Mouse (Mus musculus) midbrain, embryonic 14.5 days (tissue): ENCODE results near the gene Cyp26b1. TPM values are rescaled to one million over a fixed set of nuclear protein-coding genes. Genes with fewer than 3 reads are reported as not detected.

Experiments used
- ATAC-seq: fragments of 200-750 bp; cut with Nextera tagmentation; 2 replicates; pipeline ENCODE4 v1.8.0; 2017; ENCODE audit warnings: moderate number of reproducible peaks, moderate library complexity; ENCODE audit not compliant: low FRiP score, low TSS enrichment
- DNase-seq: peaks from one replicate; pipeline ENCODE4 v3.0.0-alpha.2; 2015
- H3K27ac ChIP-seq: fragments of 300-500 bp; sonication (generic); replicated peaks from 2 replicates; pipeline ENCODE4 v1.5.1; 2014; ENCODE audit warnings: mild to moderate bottlenecking, low read depth, low read length, moderate library complexity
- H3K27me3 ChIP-seq: fragments of 300-500 bp; sonication (generic); 2 replicates; pipeline ENCODE4 v1.6.1; 2014; ENCODE audit warnings: low read length, control low read depth, mixed read lengths; ENCODE audit not compliant: control insufficient read depth, insufficient read depth
- H3K36me3 ChIP-seq: fragments of 300-500 bp; sonication (generic); 2 replicates; pipeline ENCODE4 v1.6.1; 2014; ENCODE audit warnings: low read length, control low read depth; ENCODE audit not compliant: control insufficient read depth, insufficient read depth
- H3K4me1 ChIP-seq: fragments of 300-500 bp; sonication (generic); 2 replicates; pipeline ENCODE4 v1.6.1; 2014; ENCODE audit warnings: mild to moderate bottlenecking, antibody characterized with exemption, low read length, control low read depth; ENCODE audit not compliant: control insufficient read depth, insufficient read depth
- H3K4me2 ChIP-seq: fragments of 300-500 bp; sonication (generic); 2 replicates; pipeline ENCODE4 v1.6.1; 2014; ENCODE audit warnings: mild to moderate bottlenecking, low read length, moderate library complexity
- H3K4me3 ChIP-seq: fragments of 300-500 bp; sonication (generic); replicated peaks from 2 replicates; pipeline ENCODE4 v1.5.1; 2014; ENCODE audit warnings: low read depth, low read length
- H3K9ac ChIP-seq: fragments of 300-500 bp; sonication (generic); replicated peaks from 2 replicates; pipeline ENCODE4 v1.6.1; 2014; ENCODE audit warnings: mild to moderate bottlenecking, low read length, moderate library complexity
- H3K9me3 ChIP-seq: fragments of 300-500 bp; sonication (generic); 2 replicates; pipeline ENCODE4 v1.6.1; 2016; ENCODE audit warnings: low read length, control low read depth, mixed read lengths; ENCODE audit not compliant: control insufficient read depth
- WGBS: fragments of 180-500 bp; shearing (Covaris S2); extraction: QIAGEN DNeasy Blood & Tissue Kit; methylation state at CpG from one replicate; pipeline ENCODE4 v1.1.7; 2014; 5-methylcytosine and 5-hydroxymethylcytosine counted together
- polyA plus RNA-seq: library from polyadenylated mRNA; unstranded; fragments of >200 nt; fragmentation: Nextera tagmentation; extraction: Ambion mirVana; gene quantifications from 2 replicates; pipeline ENCODE4 v1.2.1, GENCODE M21; 2014

The Cyp26b1 gene
- polyA plus RNA-seq = 21.9 and 29.5 TPM in 2 replicates

DNA sequence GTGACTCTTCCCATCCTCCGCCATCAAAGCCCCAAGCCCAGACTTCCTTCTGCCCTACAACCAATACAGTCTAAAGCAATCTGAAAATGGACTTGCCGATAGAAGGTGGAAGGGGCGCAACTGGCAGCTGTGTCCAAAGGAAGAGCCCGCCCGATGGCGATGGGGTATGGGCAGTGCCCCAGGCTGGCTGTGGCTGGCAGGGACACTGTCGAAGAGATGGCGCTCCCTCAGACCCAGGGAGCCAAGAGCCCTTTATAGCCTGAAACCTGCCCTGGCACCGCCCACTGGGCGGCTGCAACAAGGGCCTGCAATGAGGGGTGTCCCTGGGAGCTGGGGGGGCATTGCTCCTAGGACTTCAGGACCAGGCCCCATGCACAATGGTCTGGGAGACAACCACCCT, at the start of gene Cyp26b1:
TSS of gene Cyp26b1 (minus strand) at position 216 of the 400 bp plus-strand sequence.
- Histone ChIP-seq H3K4me3 (peak within 1 kb of the TSS; percentile 15), H3K27me3 (peaks cover 17% of the 10 kb centered on the region), H3K4me1 (peaks cover 20% of the 10 kb centered on the region), H3K4me2 (peak within 1 kb of the TSS; percentile 20), H3K9me3 (no peaks in the 10 kb centered on the region), H3K36me3 (no peaks in the 10 kb centered on the region), H3K27ac (0 out of 2 replicates have a peak within 1 kb of the TSS, but pooled peaks have one; percentile 3), H3K9ac (peak within 1 kb of the TSS; percentile 20; the same call in 1 of the 2 replicates)
- 64% methylated on average over 10 of the region's 10 CpGs for WGBS
- ATAC-seq (peak; percentile 49; the same call in 1 of the 2 replicates), DNase-seq (peak; percentile 45)

DNA sequence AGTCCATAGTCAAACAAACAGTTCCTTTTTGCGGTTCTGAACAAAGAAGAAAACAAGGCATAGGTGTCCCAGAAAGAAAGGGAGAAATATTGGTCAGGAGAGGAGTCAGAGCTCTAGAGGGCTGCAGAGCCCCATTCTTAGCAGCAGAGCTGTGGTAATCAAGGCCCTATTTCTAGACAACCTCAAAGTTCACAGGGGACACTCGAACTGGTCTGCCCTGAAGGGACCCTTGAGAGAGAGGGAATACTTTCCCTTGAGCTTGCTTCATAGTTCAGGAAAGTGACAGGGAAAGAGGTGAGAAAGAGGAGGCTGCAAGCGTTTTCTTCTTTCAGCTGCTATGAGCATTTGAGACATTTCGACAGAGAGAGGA, 47.3 kb upstream of the Cyp26b1 start:
- Histone ChIP-seq H3K4me3 (no peak overlapping the region), H3K4me1 (peaks cover under 1% of the 10 kb centered on the region), H3K9ac (no peak overlapping the region), H3K9me3 (no peaks in the 10 kb centered on the region), H3K4me2 (no peak overlapping the region), H3K27ac (no peak overlapping the region), H3K36me3 (no peaks in the 10 kb centered on the region), H3K27me3 (no peaks in the 10 kb centered on the region)
- DNase-seq (no peak), ATAC-seq (no peak)
- 87% methylated on average over 4 of the region's 4 CpGs for WGBS

DNA sequence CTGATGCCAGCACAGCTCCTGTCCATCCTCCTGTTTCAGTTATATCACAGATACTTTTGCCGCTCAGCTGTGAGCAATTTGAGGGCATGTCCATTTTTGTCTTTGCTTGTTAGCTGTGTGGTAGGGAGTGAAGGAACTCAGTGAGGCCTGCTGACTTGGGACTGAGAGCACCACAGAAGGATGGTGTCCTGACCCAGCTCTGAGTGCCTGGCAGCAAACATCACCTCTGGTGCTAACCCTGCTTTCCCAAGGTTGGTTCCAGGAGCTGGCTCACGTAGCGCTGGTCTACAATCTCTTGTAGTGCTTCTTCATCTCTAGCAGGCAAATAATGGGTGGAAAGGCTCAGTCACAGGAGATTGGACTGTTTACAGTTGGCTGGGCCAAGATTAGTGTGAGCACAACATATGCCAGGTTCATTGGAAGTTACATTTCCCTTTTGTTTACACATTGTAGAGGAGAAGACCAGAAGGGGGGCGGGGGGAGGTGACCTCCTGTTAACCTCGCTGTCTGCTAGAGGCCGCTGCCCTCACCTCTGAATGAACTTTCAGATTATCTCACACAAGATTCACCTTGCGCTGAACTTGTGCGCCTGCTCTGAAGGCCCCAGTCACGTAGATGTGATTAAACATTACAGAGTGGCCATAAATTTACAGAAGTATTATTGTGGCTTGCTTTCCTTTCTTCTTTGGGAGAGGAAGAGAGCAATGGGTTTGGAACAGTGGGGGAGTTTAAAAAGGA, 46.8 kb upstream of the Cyp26b1 start:
- H3K27ac ChIP-seq = no peak overlapping the region
- H3K4me1 ChIP-seq = no peaks in the 10 kb centered on the region
- H3K9me3 ChIP-seq = no peaks in the 10 kb centered on the region
- ATAC-seq (no peak), DNase-seq (no peak)
- no peak overlapping the region for H3K9ac ChIP-seq
- no peaks in the 10 kb centered on the region for H3K36me3 ChIP-seq
- no peak overlapping the region for H3K4me3 ChIP-seq
- no peaks in the 10 kb centered on the region for H3K27me3 ChIP-seq
- no peak overlapping the region for H3K4me2 ChIP-seq
- WGBS = 87% methylated on average over 9 of the region's 9 CpGs

DNA sequence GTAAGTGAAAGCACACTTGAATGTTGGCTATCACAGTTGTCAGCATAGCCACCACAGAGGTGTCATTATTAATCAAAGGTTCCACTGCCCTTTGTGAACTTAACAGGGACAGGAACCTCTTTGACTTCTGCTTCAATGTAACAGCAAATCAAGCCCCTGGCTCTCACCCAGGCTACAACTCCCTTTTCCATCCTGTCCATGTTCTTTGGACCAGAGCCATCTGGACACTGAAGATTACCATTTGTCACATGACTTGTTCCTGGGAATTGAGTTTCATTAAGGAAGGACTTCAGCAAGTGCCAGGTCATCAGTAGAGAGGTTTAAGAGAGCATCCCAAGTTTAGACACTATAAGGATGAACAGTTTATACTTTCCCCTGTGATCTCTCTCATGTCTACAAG, 44.5 kb upstream of the Cyp26b1 start:
- Histone ChIP-seq H3K4me1 (no peaks in the 10 kb centered on the region), H3K27ac (no peak overlapping the region), H3K27me3 (no peaks in the 10 kb centered on the region), H3K9me3 (no peaks in the 10 kb centered on the region), H3K4me3 (no peak overlapping the region), H3K4me2 (no peak overlapping the region), H3K9ac (no peak overlapping the region), H3K36me3 (no peaks in the 10 kb centered on the region)
- DNase-seq (no peak), ATAC-seq (no peak)

DNA sequence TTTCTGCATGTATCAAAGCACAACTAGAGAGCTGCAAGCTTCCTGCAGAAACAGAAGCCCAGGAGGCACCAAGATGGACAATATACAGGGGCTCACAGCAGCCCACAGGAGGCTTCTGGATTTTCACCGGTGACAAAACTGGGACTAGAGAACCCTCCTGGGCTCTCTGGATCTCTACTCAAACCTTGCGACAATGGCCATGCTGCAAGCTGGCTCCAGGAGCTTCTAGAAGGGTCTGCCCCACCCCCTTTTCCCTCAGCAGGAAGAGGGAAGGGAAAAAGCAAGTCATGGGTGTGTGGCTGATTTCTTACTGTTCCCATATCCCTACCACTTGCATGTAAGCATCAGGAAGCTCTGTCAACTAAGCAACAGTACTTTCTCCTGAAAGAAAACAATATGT, 37.9 kb upstream of the Cyp26b1 start:
- DNase-seq = no peak
- no peaks in the 10 kb centered on the region for H3K9me3 ChIP-seq
- H3K27me3 ChIP-seq = no peaks in the 10 kb centered on the region
- no peak for ATAC-seq
- no peak overlapping the region for H3K27ac ChIP-seq
- H3K36me3 ChIP-seq = no peaks in the 10 kb centered on the region
- H3K4me1 ChIP-seq = no peaks in the 10 kb centered on the region
- no peak overlapping the region for H3K4me3 ChIP-seq
- WGBS = 90% methylated on average over 2 of the region's 2 CpGs
- no peak overlapping the region for H3K4me2 ChIP-seq
- H3K9ac ChIP-seq = no peak overlapping the region

DNA sequence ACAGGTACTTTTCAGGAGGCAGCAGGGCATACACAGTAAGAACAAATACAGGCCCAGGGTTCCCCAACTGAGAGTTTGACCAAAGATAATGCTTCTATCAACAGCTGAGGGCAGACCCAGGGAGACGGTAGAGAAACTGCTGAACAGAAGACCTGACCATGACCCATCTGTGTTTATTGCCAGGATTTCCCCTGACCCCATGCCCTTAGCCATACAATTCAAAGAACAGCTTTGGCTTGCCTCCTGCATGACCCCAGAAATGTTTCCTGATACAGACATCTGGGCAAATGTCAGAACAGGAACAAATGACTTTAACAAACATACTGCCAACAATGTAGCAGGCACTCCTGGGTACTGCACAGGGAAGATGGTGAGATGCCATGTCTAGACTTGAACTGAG, 36.6 kb upstream of the Cyp26b1 start:
- no peak overlapping the region for H3K27ac ChIP-seq
- no peak for ATAC-seq
- H3K4me3 ChIP-seq = no peak overlapping the region
- no peak overlapping the region for H3K4me2 ChIP-seq
- no peaks in the 10 kb centered on the region for H3K36me3 ChIP-seq
- no peaks in the 10 kb centered on the region for H3K4me1 ChIP-seq
- 56% methylated on average over 1 of the region's 1 CpGs for WGBS
- no peak for DNase-seq
- H3K9me3 ChIP-seq = no peaks in the 10 kb centered on the region
- H3K27me3 ChIP-seq = no peaks in the 10 kb centered on the region
- H3K9ac ChIP-seq = no peak overlapping the region

DNA sequence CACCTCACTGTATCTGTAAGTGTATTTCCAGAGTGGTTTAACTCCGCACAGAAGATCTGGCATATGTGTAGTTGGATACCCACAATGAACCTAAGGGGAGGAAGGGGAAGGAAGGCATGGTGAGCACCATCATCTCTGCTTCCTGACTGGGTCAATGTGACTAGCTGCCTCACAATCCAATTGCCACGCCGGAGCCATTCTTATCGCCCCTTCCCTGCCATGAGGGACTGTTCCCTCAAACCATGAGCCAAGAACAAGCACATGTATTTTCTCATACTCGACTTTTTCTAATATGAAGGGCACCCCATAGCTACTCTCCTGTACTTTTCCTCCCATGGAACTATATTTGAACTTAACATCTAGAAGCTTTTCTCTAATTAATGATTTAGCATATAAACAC, 35.1 kb upstream of the Cyp26b1 start:
- ATAC-seq (no peak), DNase-seq (no peak)
- Histone ChIP-seq H3K9me3 (no peaks in the 10 kb centered on the region), H3K4me2 (no peak overlapping the region), H3K27me3 (no peaks in the 10 kb centered on the region), H3K9ac (no peak overlapping the region), H3K4me3 (no peak overlapping the region), H3K27ac (no peak overlapping the region), H3K36me3 (no peaks in the 10 kb centered on the region), H3K4me1 (no peaks in the 10 kb centered on the region)
- WGBS = 92% methylated on average over 5 of the region's 5 CpGs

DNA sequence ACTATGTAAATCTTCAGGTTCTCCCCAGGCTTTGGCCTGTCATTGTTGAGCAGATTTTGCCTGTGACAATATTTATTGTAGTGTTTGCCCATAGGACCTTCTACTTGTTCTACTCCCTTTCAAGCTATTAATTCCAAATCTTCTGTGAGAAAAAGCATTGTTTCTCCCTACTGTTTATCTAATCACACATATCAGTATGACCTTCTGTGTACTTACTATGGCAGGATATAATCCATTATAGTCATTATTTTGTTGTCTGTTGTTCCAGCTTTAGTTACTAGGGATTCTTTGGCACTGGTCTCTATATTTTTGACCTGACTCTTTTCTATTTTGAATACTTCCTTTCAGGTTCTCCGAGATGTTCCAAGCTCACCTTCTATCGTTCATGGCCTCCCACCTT, 32.7 kb upstream of the Cyp26b1 start:
- Histone ChIP-seq H3K9me3 (no peaks in the 10 kb centered on the region), H3K27me3 (no peaks in the 10 kb centered on the region), H3K36me3 (no peaks in the 10 kb centered on the region), H3K4me3 (no peak overlapping the region), H3K9ac (no peak overlapping the region), H3K27ac (no peak overlapping the region), H3K4me2 (no peak overlapping the region), H3K4me1 (no peaks in the 10 kb centered on the region)
- ATAC-seq (no peak), DNase-seq (no peak)
- 98% methylated on average over 2 of the region's 2 CpGs for WGBS

DNA sequence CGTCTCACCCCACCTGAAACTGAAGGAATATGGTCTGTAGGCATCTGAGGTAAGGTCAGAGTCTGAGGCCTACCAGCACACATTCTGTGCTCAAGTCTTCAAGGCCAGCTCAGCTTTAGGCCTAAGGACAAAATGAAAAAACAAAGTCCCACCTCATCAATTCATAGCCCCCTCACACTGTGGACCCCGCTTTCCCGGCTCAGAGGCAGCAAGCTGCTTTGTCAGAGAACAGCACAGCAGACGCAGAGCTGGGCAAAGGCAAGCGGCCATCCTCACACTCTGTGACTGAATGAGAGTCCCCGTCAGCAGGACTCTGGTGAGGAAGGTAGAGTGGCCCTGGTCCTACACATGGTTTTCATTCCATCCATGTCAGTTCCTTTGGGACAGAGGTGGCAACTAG, 25.5 kb upstream of the Cyp26b1 start:
- no peak for ATAC-seq
- no peak for DNase-seq
- WGBS = 91% methylated on average over 6 of the region's 6 CpGs

More for the DNA sequence above, 25.5 kb upstream of the Cyp26b1 start:
- Histone ChIP-seq H3K4me1 (no peaks in the 10 kb centered on the region), H3K9me3 (no peaks in the 10 kb centered on the region), H3K4me2 (no peak overlapping the region), H3K4me3 (no peak overlapping the region), H3K27ac (no peak overlapping the region), H3K9ac (no peak overlapping the region), H3K36me3 (peaks cover 30% of the 10 kb centered on the region), H3K27me3 (no peaks in the 10 kb centered on the region)
